Mouse (Mus musculus) forelimb bud, embryonic 11.5 days (tissue): ENCODE results near the gene Mttp.

ENCODE experiments used
- DNase-seq: peaks from one replicate; pipeline ENCODE4 v3.0.0-alpha.2; 2012; ENCODE audit warnings: low read depth, low spot score

The Mttp gene

GRCm38 (mm10) chr3:138134528-138134927 is 10.2 kb downstream of the Mttp start:
- no peak for DNase-seq

DNA sequence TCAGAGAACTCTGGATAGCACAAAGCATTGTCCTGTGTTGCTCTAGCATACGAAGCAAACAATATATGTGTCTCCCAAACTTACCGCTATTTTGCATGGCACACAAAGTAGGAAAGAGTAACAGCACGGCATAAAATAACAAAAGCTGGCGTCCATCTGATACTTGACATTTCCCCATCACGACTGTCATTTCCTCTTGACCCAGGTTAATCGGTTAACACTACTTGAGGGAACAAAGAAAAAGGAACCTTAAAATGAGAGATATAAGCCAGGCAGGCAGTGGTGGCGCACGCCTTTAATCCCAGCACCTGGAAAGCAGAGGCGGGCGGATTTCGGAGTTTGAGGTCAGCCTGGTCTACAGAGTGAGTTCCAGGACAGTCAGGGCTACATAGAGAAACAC is 10.9 kb downstream of the Mttp start:
- DNase-seq = no peak

- DNase-seq = no peak
These were observed 11.3 kb downstream of the Mttp start for GRCm38 (mm10) chr3:138133463-138133862.

GRCm38 (mm10) chr3:138131168-138131567 is 13.6 kb downstream of the Mttp start:
- DNase-seq = no peak

GRCm38 (mm10) chr3:138130692-138131091 is 14.1 kb downstream of the Mttp start:
- DNase-seq = no peak

- DNase-seq = no peak
These were observed 15.7 kb downstream of the Mttp start for GRCm38 (mm10) chr3:138129110-138129509.

GRCm38 (mm10) chr3:138123842-138124241 is 20.9 kb downstream of the Mttp start:
- DNase-seq = no peak

GRCm38 (mm10) chr3:138121461-138121860 is 23.3 kb downstream of the Mttp start:
- no peak for DNase-seq

DNA sequence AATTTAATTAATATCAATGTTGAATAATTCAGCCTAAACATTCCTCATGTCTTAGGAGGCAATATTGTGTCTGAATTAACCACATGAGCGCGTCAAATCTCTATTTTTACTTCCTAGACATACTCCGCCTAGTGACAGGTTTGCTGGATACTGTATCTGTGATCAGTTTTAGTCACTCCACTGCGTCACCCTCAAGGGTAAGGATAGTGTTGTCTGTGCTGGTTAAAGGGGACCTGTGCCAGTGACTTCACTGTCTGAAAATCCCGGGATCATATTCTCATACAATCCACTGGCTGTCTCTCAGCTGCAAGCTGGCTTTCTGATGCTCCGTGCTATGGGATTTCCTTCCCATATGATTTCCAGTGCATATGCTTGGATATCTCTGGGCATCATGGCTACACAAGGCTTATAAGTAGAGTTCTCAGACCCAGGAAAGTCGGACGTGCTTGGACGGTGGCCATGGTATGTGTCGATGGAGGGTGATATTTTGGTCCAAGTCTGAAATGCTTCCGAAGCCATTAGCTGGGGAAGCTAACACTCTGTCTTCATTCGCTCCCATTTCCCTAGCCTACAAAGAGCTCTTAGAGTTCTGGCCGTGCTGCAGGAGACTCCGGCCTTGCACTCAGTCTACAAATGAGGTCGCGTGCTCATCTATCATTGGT is 25.2 kb downstream of the Mttp start:
- DNase-seq = no peak

DNA sequence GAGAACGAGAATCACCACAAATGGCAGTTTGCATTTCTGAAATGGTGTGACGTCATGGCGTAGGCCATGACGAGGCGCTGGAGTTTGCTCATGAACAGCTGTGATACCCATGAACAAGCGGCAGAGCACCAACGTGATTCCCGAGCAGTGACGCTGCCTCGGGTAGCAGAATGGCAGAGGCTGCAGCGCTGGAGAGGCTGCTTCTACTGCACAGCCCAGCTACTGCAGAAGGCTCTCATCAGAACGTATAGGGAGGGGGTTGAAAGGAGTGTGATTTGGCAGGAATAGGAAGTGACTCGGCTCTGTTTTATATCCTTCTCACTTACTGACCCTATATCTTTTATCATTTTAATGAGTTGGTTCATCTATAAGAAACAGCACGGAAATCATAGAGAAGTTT is 25.9 kb downstream of the Mttp start:
- no peak for DNase-seq

GRCm38 (mm10) chr3:138118392-138118791 is 26.4 kb downstream of the Mttp start:
- DNase-seq = no peak

DNA sequence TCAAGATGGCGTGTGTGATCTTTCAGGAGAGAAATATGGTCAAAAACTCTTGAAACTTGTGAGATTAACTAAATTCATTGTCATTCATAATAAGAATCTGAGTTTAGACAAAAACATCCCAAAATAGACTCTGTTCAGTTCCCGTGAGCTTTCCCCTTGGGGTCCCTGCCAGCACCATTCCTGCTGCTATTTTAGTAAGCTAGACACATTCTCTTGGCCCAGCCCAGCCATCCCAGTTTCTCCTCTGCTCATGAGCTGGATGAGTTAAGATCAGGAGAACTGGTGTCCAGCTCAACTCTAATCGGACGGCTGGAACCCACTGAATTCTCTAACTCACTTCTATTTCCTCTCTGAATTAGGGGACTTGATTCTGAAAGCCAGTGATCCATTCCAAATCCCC is 27.9 kb downstream of the Mttp start:
- DNase-seq = no peak

GRCm38 (mm10) chr3:138114106-138114505 is 30.7 kb downstream of the Mttp start:
- DNase-seq = no peak

DNA sequence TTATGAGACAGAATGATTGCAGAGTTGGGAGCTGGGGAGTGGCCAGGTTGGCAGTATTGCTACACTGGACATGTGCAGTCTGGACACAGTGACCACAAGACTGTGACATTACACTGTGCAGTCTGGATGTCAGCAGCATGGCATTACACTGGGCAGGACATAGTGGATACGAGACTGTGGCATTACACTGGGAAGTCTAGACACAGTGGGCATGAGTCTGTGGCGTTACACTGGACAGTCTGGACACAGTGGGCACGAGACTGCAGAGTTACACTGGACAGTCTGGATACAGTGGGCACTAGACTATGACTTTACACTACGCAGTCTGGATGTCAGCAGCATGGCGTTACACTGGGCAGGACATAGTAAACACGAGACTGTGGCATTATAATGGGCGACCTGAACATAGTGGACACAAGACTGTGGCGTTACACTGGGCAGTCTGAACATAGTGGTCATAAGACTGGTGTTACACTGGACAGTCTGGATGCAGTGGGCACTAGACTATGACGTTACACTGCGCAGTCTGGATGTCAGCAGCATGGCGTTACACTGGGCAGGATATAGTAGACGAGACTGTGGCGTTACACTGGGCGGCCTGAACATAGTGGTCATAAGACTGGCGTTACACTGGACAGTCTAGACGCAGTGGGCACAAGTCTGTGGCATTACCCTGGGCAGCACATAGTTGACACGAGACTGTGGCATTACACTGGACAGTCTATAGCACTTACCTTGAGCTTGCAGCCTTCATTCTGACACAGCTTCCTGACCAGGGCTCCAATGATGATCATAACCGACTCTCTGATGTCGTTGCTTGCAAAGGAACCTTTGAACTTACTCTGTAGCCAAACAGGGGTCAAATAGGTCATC is 33.6 kb downstream of the Mttp start:
- no peak for DNase-seq

GRCm38 (mm10) chr3:138106887-138107286 is 37.9 kb downstream of the Mttp start:
- DNase-seq = no peak

DNA sequence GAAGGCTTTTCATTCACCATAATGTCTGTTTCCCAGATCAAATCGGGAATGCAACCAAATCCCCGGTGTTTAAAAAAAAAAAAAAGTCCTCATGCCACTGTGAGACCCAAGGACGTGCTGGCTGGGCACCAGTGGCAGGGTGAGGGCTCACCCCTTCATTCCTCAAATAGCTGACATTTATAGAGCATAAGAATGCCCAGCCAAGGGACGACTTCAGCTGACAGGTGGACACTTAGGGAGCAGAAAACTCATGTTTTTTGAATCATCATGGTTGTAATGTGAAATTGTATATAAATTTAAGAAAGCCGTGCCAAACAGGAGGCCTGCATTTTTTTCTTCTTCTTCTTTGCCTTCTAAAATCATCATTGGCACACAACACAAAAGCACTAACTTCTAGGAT is 39.7 kb downstream of the Mttp start:
- DNase-seq = no peak

GRCm38 (mm10) chr3:138103690-138104089 is 41.1 kb downstream of the Mttp start:
- DNase-seq = no peak

- no peak for DNase-seq
These were observed 42.8 kb downstream of the Mttp start for GRCm38 (mm10) chr3:138101936-138102335.

DNA sequence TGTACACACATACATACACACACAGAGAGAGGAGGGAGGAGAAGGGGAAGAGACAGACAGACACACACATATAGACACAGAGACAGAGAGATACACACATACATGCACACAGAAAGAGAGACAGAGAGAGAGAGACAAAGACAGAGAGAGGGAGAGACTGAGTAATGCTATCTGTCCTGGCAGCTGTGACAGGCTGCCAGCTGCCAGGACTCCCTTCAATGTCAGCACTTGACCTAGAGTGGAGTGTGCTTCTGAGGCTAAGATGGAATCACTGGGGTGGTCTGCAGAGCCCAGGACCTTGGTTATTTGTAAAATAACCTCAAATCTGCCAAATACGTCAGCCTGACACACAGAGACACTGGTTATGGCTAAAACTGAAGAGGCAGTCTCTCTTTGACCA is 47.0 kb downstream of the Mttp start:
- no peak for DNase-seq

GRCm38 (mm10) chr3:138096263-138097028 is 48.3 kb downstream of the Mttp start:
- no peak for DNase-seq

DNA sequence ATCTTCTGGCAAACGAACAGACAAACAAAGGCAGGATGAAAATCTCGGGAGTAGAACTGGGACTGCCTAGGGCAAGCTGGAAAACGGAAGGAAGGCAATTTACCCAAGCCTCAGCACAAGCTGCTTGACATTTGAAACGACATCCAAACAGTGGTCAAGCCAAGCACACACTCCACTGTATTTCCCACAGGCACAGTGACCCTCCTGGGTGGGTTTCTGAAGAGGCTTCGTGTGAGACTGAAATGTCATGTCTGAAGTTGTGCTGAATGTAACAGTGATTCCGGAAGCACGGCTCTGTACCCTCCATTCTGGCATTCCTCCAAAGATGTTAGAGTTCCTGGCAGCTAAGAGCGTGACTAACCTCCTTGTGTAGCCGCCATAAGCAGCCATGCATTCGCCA is 49.0 kb downstream of the Mttp start:
- DNase-seq = no peak

DNA sequence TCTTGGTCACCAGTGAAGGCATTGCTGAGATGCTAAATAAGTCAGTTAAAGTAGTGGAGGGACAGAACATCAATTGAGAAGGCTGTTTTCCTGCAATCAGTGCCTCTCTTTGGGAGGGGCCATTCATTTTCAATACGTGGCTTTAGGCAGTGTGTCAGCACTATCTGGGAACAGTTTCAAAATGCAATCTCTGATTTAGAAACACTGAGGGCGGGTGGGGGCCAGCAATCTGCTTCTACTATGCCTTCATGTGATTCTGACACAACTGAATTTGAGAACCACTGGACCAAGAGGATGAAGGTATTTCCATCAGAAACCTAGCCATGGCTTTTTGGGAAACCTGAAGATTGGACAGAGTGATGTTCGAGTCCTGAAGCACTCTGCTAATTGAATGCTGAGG is 49.5 kb downstream of the Mttp start:
- no peak for DNase-seq
